Mouse (Mus musculus) neutrophil, adult 5-6 weeks (primary cell): ENCODE data around the gene Ptprb. TPM values are rescaled to one million over a fixed set of nuclear protein-coding genes. Genes with fewer than 3 reads are reported as not detected.

Experiments used
- ATAC-seq: fragments of 151-379, 151-347 bp; 2 replicates; pipeline ENCODE4 v1.8.0; 2017; ENCODE audit warnings: mild to moderate bottlenecking, moderate TSS enrichment; ENCODE audit not compliant: insufficient number of reproducible peaks, poor library complexity, low FRiP score, severe bottlenecking; ENCODE audit errors: extremely low read depth
- total RNA-seq: library from RNA; stranded (forward); fragments of 200-1000 nt; gene quantifications from 2 replicates; pipeline ENCODE4 v1.2.3, GENCODE M21; 2017

The Ptprb gene
- total RNA-seq, 1 experiment from 2014 or later = 0.12 TPM

- ATAC-seq = no peak
These were observed 79.0 kb downstream of the Ptprb start for GRCm38 (mm10) chr10:116354372-116354771.

- ATAC-seq = no peak
These were observed 86.9 kb downstream of the Ptprb start for GRCm38 (mm10) chr10:116362181-116362580.

GRCm38 (mm10) chr10:116362645-116363044 lies 87.3 kb downstream of the Ptprb start:
- ATAC-seq = no peak

- ATAC-seq = no peak
These were observed 89.4 kb downstream of the Ptprb start for GRCm38 (mm10) chr10:116364759-116365158.

- no peak for ATAC-seq
These were observed 95.8 kb downstream of the Ptprb start for GRCm38 (mm10) chr10:116370991-116371725.

- no peak for ATAC-seq
These were observed 98.8 kb downstream of the Ptprb start for GRCm38 (mm10) chr10:116374111-116374510.

GRCm38 (mm10) chr10:116376853-116377252 lies 101.5 kb downstream of the Ptprb start:
- ATAC-seq = no peak

GRCm38 (mm10) chr10:116382826-116383685 lies 107.7 kb downstream of the Ptprb start:
- ATAC-seq = no peak

- no peak for ATAC-seq
These were observed 109.1 kb downstream of the Ptprb start for GRCm38 (mm10) chr10:116384401-116384800.

GRCm38 (mm10) chr10:116386391-116386885 lies 111.1 kb downstream of the Ptprb start:
- no peak for ATAC-seq

- no peak for ATAC-seq
These were observed 113.5 kb downstream of the Ptprb start for GRCm38 (mm10) chr10:116388840-116389239.

- no peak for ATAC-seq
These were observed 118.6 kb downstream of the Ptprb start for GRCm38 (mm10) chr10:116393790-116394475.

- ATAC-seq = no peak
These were observed 119.3 kb downstream of the Ptprb start for GRCm38 (mm10) chr10:116394585-116394984.

GRCm38 (mm10) chr10:116396279-116396678 lies 121.0 kb downstream of the Ptprb start:
- ATAC-seq = no peak

GRCm38 (mm10) chr10:116396966-116397365 lies 121.6 kb downstream of the Ptprb start:
- ATAC-seq = no peak

GRCm38 (mm10) chr10:116397573-116397972 lies 122.2 kb downstream of the Ptprb start:
- ATAC-seq = no peak

GRCm38 (mm10) chr10:116397973-116398372 lies 122.7 kb downstream of the Ptprb start:
- no peak for ATAC-seq

- ATAC-seq = no peak
These were observed 127.6 kb downstream of the Ptprb start for GRCm38 (mm10) chr10:116402742-116403425.

- no peak for ATAC-seq
These were observed 128.4 kb downstream of the Ptprb start for GRCm38 (mm10) chr10:116403679-116404078.
